Mouse (Mus musculus) megakaryocyte, embryonic 14.5 days (primary cell): Measurements from ENCODE around the gene Shbg.

Source experiments
- FLI1 ChIP-seq: IDR thresholded peaks from 2 replicates; pipeline ENCODE4 v1.6.1; 2012; ENCODE audit warnings: low read length, inconsistent platforms, mixed read lengths
- GATA1 ChIP-seq: IDR thresholded peaks from 3 replicates; pipeline ENCODE4 v1.6.1; 2012; ENCODE audit warnings: mixed read lengths, low read length, inconsistent platforms, borderline replicate concordance

GRCm38 (mm10) chr11:69579128-69580017 is 38.3 kb downstream of the Shbg start:
- no peak for TF ChIP-seq GATA1
- TF ChIP-seq FLI1: no peak
